Comparison of ENCODE assay signal across 25 mouse cellular contexts in the genomic region with DNA sequence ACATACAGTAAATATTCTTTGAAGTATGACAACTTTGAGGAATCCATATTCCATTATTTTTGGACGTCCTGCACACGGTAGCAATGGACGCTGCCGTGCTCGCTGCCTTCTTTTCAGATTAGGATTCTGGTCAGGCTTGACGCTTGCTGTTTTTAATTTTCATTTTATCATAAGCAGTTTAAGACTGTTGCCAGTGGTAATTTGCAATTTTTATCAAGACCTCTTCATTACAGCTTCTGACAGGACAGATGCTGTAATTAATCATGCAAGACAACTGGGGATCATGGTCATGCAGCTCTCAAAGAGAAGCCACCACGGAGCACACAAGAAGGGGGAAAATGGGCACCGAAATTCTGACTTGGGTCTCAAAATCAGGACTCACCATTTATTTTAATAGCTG.
DNase-seq lines count a peak whose midpoint lies in the region; ATAC-seq lines count a peak whose summit lies in the region.
"Had no signal": no experiment of that assay in that cellular context is flagged by ENCODE, and none has a peak within 500 bp of the region (broad histone marks: within the 10 kb centered on the region; RNA-seq: fewer than 3 reads in every experiment).

No protein-coding gene starts in this region.

- H3K9me3 ChIP-seq in midbrain, embryonic 10.5 days (replicated peaks) = no peaks in the 10 kb centered on the region
- H3K9me3 ChIP-seq in midbrain, embryonic 15.5 days = no peaks in the 10 kb centered on the region
- H3K9me3 ChIP-seq in hindbrain, embryonic 14.5 days (ENCODE audit: control insufficient read depth, low read length) = no peaks in the 10 kb centered on the region
- no peaks in the 10 kb centered on the region for H3K9me3 ChIP-seq in midbrain, embryonic 12.5 days
- H3K9me3 ChIP-seq in neural tube, embryonic 15.5 days (replicated peaks) = no peaks in the 10 kb centered on the region
- no peaks in the 10 kb centered on the region for H3K9me3 ChIP-seq in kidney, embryonic 15.5 days (replicated peaks)
- H3K9me3 ChIP-seq: limb, embryonic 12.5 days had no signal

- 93% methylated on average over 8 of the region's 8 CpGs for WGBS in midbrain, embryonic 10.5 days
- WGBS in midbrain, embryonic 15.5 days = 31% methylated on average over 8 of the region's 8 CpGs
- 23% methylated on average over 8 of the region's 8 CpGs for WGBS in hindbrain, embryonic 14.5 days
- WGBS in midbrain, embryonic 12.5 days = 66% methylated on average over 8 of the region's 8 CpGs
- 38% methylated on average over 8 of the region's 8 CpGs for WGBS in neural tube, embryonic 15.5 days
- 94% methylated on average over 8 of the region's 8 CpGs for WGBS in kidney, embryonic 15.5 days

- peak overlapping the region; percentile 74; the same call in 1 of the 2 replicates for H3K27ac ChIP-seq in midbrain, embryonic 10.5 days (replicated peaks)
- H3K27ac ChIP-seq in midbrain, embryonic 15.5 days = no peak overlapping the region; the same call in 1 of the 2 replicates
- peak overlapping the region; percentile 66; the same call in 1 of the 2 replicates for H3K27ac ChIP-seq in hindbrain, embryonic 14.5 days
- peak overlapping the region; percentile 73 for H3K27ac ChIP-seq in midbrain, embryonic 12.5 days (replicated peaks)
- peak overlapping the region; percentile 60; the same call in 1 of the 2 replicates for H3K27ac ChIP-seq in neural tube, embryonic 15.5 days (replicated peaks)
- H3K27ac ChIP-seq in kidney, embryonic 15.5 days = no peak overlapping the region
- H3K27ac ChIP-seq: limb, embryonic 12.5 days; macrophage had no signal

- ATAC-seq in midbrain, embryonic 15.5 days (replicated peaks) = no peak
- no peak for ATAC-seq in hindbrain, embryonic 14.5 days (ENCODE audit: low FRiP score)
- no peak for ATAC-seq in midbrain, embryonic 12.5 days (ENCODE audit: low FRiP score, low read depth)
- no peak for ATAC-seq in neural tube, embryonic 15.5 days (ENCODE audit: low FRiP score)
- ATAC-seq in kidney, embryonic 15.5 days (replicated peaks; ENCODE audit: low FRiP score) = no peak
- ATAC-seq: inflammation-experienced regulatory T-cells, adult 6 months; liver, postnatal 0 days; lung, postnatal 0 days; Patski had no signal

- no peak for DNase-seq in midbrain, embryonic 10.5 days (ENCODE audit: low spot score)
- DNase-seq in hindbrain, embryonic 14.5 days (ENCODE audit: low spot score) = peak; percentile 60
- no peak for DNase-seq in layer of hippocampus, postnatal 25 days (ENCODE audit: extremely low spot score in 1 of 2, low spot score in 1 of 2)
- DNase-seq: B cell, adult 2 months; cerebellum, adult 18-20 months; gastrocnemius, postnatal 36 days; kidney, adult 8-10 months; kidney, postnatal 14 days; liver, postnatal 0 days; right cerebral cortex, adult 18-20 months; right cerebral cortex, postnatal 4 days; thymus, adult 18-20 months; thymus, postnatal 36 days had no signal

- peaks cover 41% of the 10 kb centered on the region for H3K36me3 ChIP-seq in midbrain, embryonic 10.5 days
- no peaks in the 10 kb centered on the region for H3K36me3 ChIP-seq in midbrain, embryonic 15.5 days (replicated peaks)
- H3K36me3 ChIP-seq in hindbrain, embryonic 14.5 days (replicated peaks; ENCODE audit: control insufficient read depth, insufficient read depth) = peaks cover 24% of the 10 kb centered on the region
- H3K36me3 ChIP-seq in midbrain, embryonic 12.5 days = peaks cover 33% of the 10 kb centered on the region
- no peaks in the 10 kb centered on the region for H3K36me3 ChIP-seq in neural tube, embryonic 15.5 days
- peaks cover 13% of the 10 kb centered on the region for H3K36me3 ChIP-seq in kidney, embryonic 15.5 days
- H3K36me3 ChIP-seq: G1E had no signal

- no peak overlapping the region for H3K4me3 ChIP-seq in midbrain, embryonic 10.5 days
- no peak overlapping the region for H3K4me3 ChIP-seq in midbrain, embryonic 15.5 days
- H3K4me3 ChIP-seq in hindbrain, embryonic 14.5 days (replicated peaks; ENCODE audit: low read length) = no peak overlapping the region
- no peak overlapping the region for H3K4me3 ChIP-seq in midbrain, embryonic 12.5 days
- H3K4me3 ChIP-seq in neural tube, embryonic 15.5 days (replicated peaks) = no peak overlapping the region
- no peak overlapping the region for H3K4me3 ChIP-seq in kidney, embryonic 15.5 days (replicated peaks)
- H3K4me3 ChIP-seq: limb, embryonic 12.5 days had no signal

- no peaks in the 10 kb centered on the region; the same call in 1 of the 2 replicates for H3K27me3 ChIP-seq in midbrain, embryonic 10.5 days (ENCODE audit: low read depth, poor library complexity, severe bottlenecking)
- H3K27me3 ChIP-seq in midbrain, embryonic 15.5 days (replicated peaks) = no peaks in the 10 kb centered on the region
- H3K27me3 ChIP-seq in hindbrain, embryonic 14.5 days (ENCODE audit: control insufficient read depth, insufficient read depth, low read length) = no peaks in the 10 kb centered on the region
- H3K27me3 ChIP-seq in midbrain, embryonic 12.5 days = no peaks in the 10 kb centered on the region
- no peaks in the 10 kb centered on the region for H3K27me3 ChIP-seq in neural tube, embryonic 15.5 days (replicated peaks)
- H3K27me3 ChIP-seq in kidney, embryonic 15.5 days = no peaks in the 10 kb centered on the region
- H3K27me3 ChIP-seq: CH12.LX had no signal

- peaks cover 54% of the 10 kb centered on the region for H3K4me1 ChIP-seq in midbrain, embryonic 10.5 days
- H3K4me1 ChIP-seq in midbrain, embryonic 15.5 days = peaks cover 18% of the 10 kb centered on the region
- peaks cover 38% of the 10 kb centered on the region for H3K4me1 ChIP-seq in hindbrain, embryonic 14.5 days (replicated peaks; ENCODE audit: control insufficient read depth, insufficient read depth, low read length)
- H3K4me1 ChIP-seq in midbrain, embryonic 12.5 days = peaks cover 33% of the 10 kb centered on the region
- peaks cover 20% of the 10 kb centered on the region for H3K4me1 ChIP-seq in neural tube, embryonic 15.5 days
- peaks cover 4% of the 10 kb centered on the region; the same call in 1 of the 2 replicates for H3K4me1 ChIP-seq in kidney, embryonic 15.5 days

- H3K9ac ChIP-seq in midbrain, embryonic 15.5 days = no peak overlapping the region
- no peak overlapping the region for H3K9ac ChIP-seq in hindbrain, embryonic 14.5 days
- no peak overlapping the region for H3K9ac ChIP-seq in midbrain, embryonic 12.5 days (replicated peaks)
- H3K9ac ChIP-seq in neural tube, embryonic 15.5 days (replicated peaks) = no peak overlapping the region
- H3K9ac ChIP-seq in kidney, embryonic 15.5 days = no peak overlapping the region
- H3K9ac ChIP-seq: limb, embryonic 12.5 days; liver, postnatal 0 days had no signal

- H3K4me2 ChIP-seq in midbrain, embryonic 15.5 days = no peak overlapping the region
- H3K4me2 ChIP-seq in hindbrain, embryonic 14.5 days (replicated peaks) = peak overlapping the region; percentile 24; the same call in 1 of the 2 replicates
- H3K4me2 ChIP-seq in midbrain, embryonic 12.5 days (replicated peaks) = no peak overlapping the region
- H3K4me2 ChIP-seq in neural tube, embryonic 15.5 days = no peak overlapping the region
- no peak overlapping the region for H3K4me2 ChIP-seq in kidney, embryonic 15.5 days
- H3K4me2 ChIP-seq: limb, embryonic 12.5 days; liver, embryonic 11.5 days had no signal

Comparison
In these comparisons a context has a peak if more than half of its experiments do, and no peak if none do; other contexts are left out.
1. H3K27ac ChIP-seq: peak in midbrain, embryonic 10.5 days (single experiment), hindbrain, embryonic 14.5 days (single experiment), midbrain, embryonic 12.5 days (single experiment) and neural tube, embryonic 15.5 days (single experiment); none in midbrain, embryonic 15.5 days (single experiment) and kidney, embryonic 15.5 days (single experiment).